Mouse (Mus musculus) thymus, adult 2 months (tissue): ENCODE results near the gene Dclre1b. TPM values are rescaled to one million over a fixed set of nuclear protein-coding genes. Genes with fewer than 3 reads are reported as not detected.
"Not testable (repeated sequence)": the region's sequence is repeated elsewhere in the genome, so short reads cannot be mapped to it uniquely, and the experiment has no call there.

Experiments used
- DNase-seq: peaks from one replicate; pipeline ENCODE4 v3.0.0; 2021
- H3K27ac ChIP-seq: fragments of 200-500 bp; 2 replicates; pipeline ENCODE4 v1.5.1; 2012; ENCODE audit warnings: low read length, control low read depth; ENCODE audit not compliant: control insufficient read depth, insufficient read depth
- H3K27me3 ChIP-seq: fragments of 200-500 bp; 2 replicates; pipeline ENCODE4 v1.6.1; 2012; ENCODE audit warnings: mild to moderate bottlenecking, low read length, moderate library complexity, mixed read lengths; ENCODE audit not compliant: control insufficient read depth, insufficient read depth
- H3K36me3 ChIP-seq: fragments of 200-500 bp; 2 replicates; pipeline ENCODE4 v1.6.1; 2012; ENCODE audit warnings: mild to moderate bottlenecking, low read length, moderate library complexity; ENCODE audit not compliant: control insufficient read depth, insufficient read depth
- H3K4me1 ChIP-seq: fragments of 200-500 bp; replicated peaks from 2 replicates; pipeline ENCODE4 v1.6.1; 2012; ENCODE audit warnings: low read length; ENCODE audit not compliant: control insufficient read depth, insufficient read depth
- H3K4me3 ChIP-seq: fragments of 200-500 bp; 2 replicates; pipeline ENCODE4 v1.5.1; 2012; ENCODE audit warnings: mild to moderate bottlenecking, low read length, control low read depth, moderate library complexity; ENCODE audit not compliant: control insufficient read depth, insufficient read depth
- CTCF ChIP-seq: fragments of 200-500 bp; IDR thresholded peaks from 2 replicates; pipeline ENCODE4 v1.5.1; 2012; ENCODE audit warnings: mild to moderate bottlenecking, control low read depth, low read length, moderate library complexity, borderline replicate concordance; ENCODE audit not compliant: control insufficient read depth, poor library complexity, insufficient read depth; ENCODE audit errors: extremely low read depth
- POLR2A ChIP-seq: fragments of 200-500 bp; IDR thresholded peaks from 2 replicates; pipeline ENCODE4 v1.6.1; 2012; ENCODE audit warnings: mild to moderate bottlenecking, low read length, control low read depth, moderate library complexity; ENCODE audit not compliant: control insufficient read depth, poor library complexity, insufficient read depth; ENCODE audit errors: extremely low read depth
- WGBS: fragments of 180-500 bp; shearing (Covaris S2); methylation state at CpG from one replicate; pipeline ENCODE4 v1.1.7; 2018; 5-methylcytosine and 5-hydroxymethylcytosine counted together
- polyA plus RNA-seq: library from polyadenylated mRNA; depleted of rRNA; stranded (reverse); fragments of >200 nt; gene quantifications from 2 replicates; pipeline ENCODE4 v1.2.3, GENCODE M21; 2012

The Dclre1b gene
- polyA plus RNA-seq, 1 experiment: 44.3 TPM

GRCm38 (mm10) chr3:103796389-103796788, 12.9 kb downstream of the Dclre1b start:
- no peak for DNase-seq
- Histone ChIP-seq H3K4me1 (peaks cover 3% of the 10 kb centered on the region; the same call in 1 of the 2 replicates), H3K4me3 (no peak overlapping the region), H3K36me3 (no peaks in the 10 kb centered on the region), H3K27ac (no peak overlapping the region), H3K27me3 (no peaks in the 10 kb centered on the region)
- TF ChIP-seq POLR2A: no peak
- no peak for TF ChIP-seq CTCF
- whole genome bisulfite sequencing: 83% methylated on average over 2 of the region's 2 CpGs

- H3K27ac ChIP-seq: no peak overlapping the region
These were observed 16.7 kb downstream of the Dclre1b start for GRCm38 (mm10) chr3:103792566-103792965.

DNA sequence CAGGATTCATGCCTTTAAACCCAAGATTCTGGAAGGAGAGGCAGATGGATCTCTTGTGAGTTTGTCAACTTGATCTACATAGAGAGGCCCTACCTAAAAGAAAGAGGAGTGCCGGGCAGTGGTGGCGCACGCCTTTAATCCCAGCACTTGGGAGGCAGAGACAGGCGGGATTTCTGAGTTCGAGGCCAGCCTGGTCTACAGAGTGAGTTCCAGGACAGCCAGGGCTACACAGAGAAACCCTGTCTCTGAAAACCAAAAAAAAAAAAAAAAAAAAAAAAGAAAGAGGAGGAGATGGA, 17.2 kb downstream of the Dclre1b start:
- not testable (repeated sequence) for H3K27ac ChIP-seq, H3K4me3 ChIP-seq
- 96% methylated on average over 5 of the region's 5 CpGs for WGBS

More at GRCm38 (mm10) chr3:103792566-103792965, 16.7 kb downstream of the Dclre1b start:
- no peaks in the 10 kb centered on the region for H3K36me3 ChIP-seq
- TF ChIP-seq CTCF (no peak), POLR2A (no peak)
- H3K4me1 ChIP-seq: peaks cover 11% of the 10 kb centered on the region
- 86% methylated on average over 1 of the region's 1 CpGs for WGBS
- no peaks in the 10 kb centered on the region for H3K27me3 ChIP-seq
- DNase-seq: no peak
- H3K4me3 ChIP-seq: no peak overlapping the region

DNA sequence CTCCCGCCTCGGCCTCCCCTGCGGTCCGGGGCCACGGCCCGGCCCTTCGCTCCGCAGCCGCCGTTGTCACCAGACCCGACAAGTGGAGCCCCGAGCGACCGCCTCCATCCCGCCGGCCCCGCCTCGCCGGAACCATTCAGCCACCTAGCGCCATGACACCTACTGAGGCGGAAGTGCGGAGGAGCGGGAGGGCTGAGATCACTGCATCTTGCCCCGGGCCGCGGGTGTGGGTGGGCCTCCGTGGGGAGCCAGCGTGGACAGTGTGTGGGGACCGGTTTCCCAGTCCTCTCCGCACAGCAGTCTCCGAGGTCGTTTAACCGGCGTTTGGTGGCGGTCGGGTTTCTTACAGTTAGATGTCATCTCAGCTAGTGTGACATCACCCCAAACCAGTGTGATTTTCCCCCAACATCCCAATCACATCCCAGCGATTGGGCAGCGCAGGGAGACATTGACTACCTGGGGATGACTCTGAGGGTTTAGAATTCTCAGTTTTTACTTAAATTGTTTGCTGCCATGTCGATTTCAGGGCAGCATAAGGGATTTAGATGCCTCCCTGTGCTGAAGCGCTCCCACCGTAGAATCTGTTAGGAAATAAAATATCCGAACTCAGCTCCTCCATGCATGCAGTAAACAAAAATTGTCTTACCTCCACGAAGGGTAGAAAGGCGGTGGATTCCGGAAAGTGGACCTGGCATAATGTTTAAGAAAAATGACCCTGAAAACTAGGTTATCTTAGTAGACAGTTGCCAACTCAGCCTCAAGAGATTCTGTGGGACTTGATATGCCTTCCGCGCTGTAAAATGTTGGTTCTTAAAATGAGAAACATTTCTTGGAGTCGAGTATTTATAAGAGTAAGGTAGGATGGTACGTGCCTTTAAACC, 17.8 kb downstream of the Dclre1b start, which contains the start of gene Hipk1:
Gene Hipk1, minus strand, starts transcription at position 334 of the 881 bp plus-strand sequence.
- Histone ChIP-seq H3K27ac (peak within 1 kb of the TSS; percentile 83), H3K4me1 (peaks cover 11% of the 10 kb centered on the region), H3K36me3 (no peaks in the 10 kb centered on the region), H3K27me3 (no peaks in the 10 kb centered on the region), H3K4me3 (peak within 1 kb of the TSS; percentile 67)
- TF ChIP-seq POLR2A: peak; percentile 96
- TF ChIP-seq CTCF: peak; percentile 46; the same call in 1 of the 2 replicates
- peak; percentile 93 for DNase-seq
- WGBS: 15% methylated on average over 47 of the region's 49 CpGs

More for the DNA sequence above, 17.2 kb downstream of the Dclre1b start:
- peaks cover 11% of the 10 kb centered on the region for H3K4me1 ChIP-seq
- H3K27me3 ChIP-seq, DNase-seq, H3K36me3 ChIP-seq: not testable (repeated sequence)

DNA sequence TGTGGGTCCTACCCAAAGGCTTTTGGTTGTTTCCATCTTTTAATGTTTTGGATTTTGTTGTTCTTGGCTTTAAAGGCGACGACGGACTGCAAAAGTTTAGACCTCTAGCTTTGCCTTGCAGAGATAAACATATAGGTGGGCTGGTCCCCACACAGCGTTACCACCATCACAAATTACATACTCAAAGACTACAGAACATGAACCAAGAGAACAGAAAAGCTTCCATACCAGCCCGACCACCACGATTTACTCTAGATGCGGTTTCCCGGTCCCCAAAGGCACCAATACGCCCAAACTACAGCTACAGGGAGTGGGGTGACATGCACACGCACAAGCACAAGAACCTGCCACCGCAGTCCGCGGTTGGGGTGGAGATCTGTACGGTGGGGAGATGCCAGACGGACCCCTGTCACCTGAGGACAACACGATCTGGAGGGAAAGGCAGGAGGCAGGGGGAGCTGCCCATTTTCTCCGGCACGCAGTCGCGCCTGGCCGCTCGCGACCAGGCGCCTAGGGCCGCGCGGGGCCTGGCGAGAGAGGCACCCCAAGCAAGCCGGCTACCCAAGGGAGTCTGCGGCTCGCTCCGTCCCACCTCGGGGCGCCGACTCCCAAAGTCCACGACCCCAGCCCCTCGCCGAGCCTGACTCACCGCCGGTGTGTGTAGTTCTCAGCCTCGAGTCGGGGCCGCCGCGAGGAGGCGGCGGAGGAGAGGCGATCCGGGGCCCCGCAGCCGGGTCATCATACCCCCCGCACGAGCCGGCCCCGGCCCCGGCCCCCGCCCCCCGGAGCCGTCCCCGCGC, 18.7 kb downstream of the Dclre1b start:
- under 1% methylated on average over 59 of the region's 61 CpGs for WGBS
- H3K27me3 ChIP-seq: no peaks in the 10 kb centered on the region
- TF ChIP-seq POLR2A (no peak), CTCF (peak; percentile 44; the same call in 1 of the 2 replicates)
- DNase-seq: peak; percentile 53
- H3K4me1 ChIP-seq: peaks cover 11% of the 10 kb centered on the region
- H3K4me3 ChIP-seq: peak overlapping the region; percentile 67
- H3K27ac ChIP-seq: peak overlapping the region; percentile 83
- H3K36me3 ChIP-seq: no peaks in the 10 kb centered on the region

- Histone ChIP-seq H3K36me3 (no peaks in the 10 kb centered on the region), H3K4me3 (peak overlapping the region; percentile 67), H3K4me1 (peaks cover 11% of the 10 kb centered on the region), H3K27ac (peak overlapping the region; percentile 83), H3K27me3 (no peaks in the 10 kb centered on the region)
- TF ChIP-seq POLR2A (no peak), CTCF (no peak)
- peak; percentile 45 for DNase-seq
- under 1% methylated on average over 14 of the region's 14 CpGs for whole genome bisulfite sequencing
These were observed 19.3 kb downstream of the Dclre1b start for GRCm38 (mm10) chr3:103789891-103790345.
